Mouse (Mus musculus) MEL (cell line): ENCODE data around the gene Nop10. TPM values are rescaled to one million over a fixed set of nuclear protein-coding genes. Genes with fewer than 3 reads are reported as not detected.

Experiments used
- DNase-seq: peaks from one replicate; pipeline ENCODE4 v3.0.0; 2011; ENCODE audit warnings: low read depth, low spot score
- H3K27ac ChIP-seq: 2 replicates; pipeline ENCODE4 v1.5.1; 2012; ENCODE audit warnings: low read depth, mild to moderate bottlenecking, control low read depth, low read length, moderate library complexity; ENCODE audit not compliant: control insufficient read depth
- H3K27me3 ChIP-seq, 2 experiments: fragments of 150-350 bp in 1 of 2; sonication (generic) in 1 of 2; 2 replicates each; pipeline ENCODE4 v1.6.1; 2012; ENCODE audit warnings: low read length in 2 of 2, mild to moderate bottlenecking in 2 of 2, improper control_type of control experiment in 1 of 2, moderate library complexity in 1 of 2; ENCODE audit not compliant: insufficient read depth in 2 of 2, control insufficient read depth in 1 of 2
- H3K36me3 ChIP-seq, 2 experiments: 2 replicates each; pipeline ENCODE4 v1.6.1; 2012 to 2014; ENCODE audit warnings: low read length in 2 of 2, improper control_type of control experiment in 1 of 2, inconsistent platforms in 1 of 2, mild to moderate bottlenecking in 1 of 2; ENCODE audit not compliant: insufficient read depth in 2 of 2, control insufficient read depth in 1 of 2
- H3K4me1 ChIP-seq, 2 experiments: fragments of 150-350 bp in 1 of 2; sonication (generic) in 1 of 2; 2 replicates each; pipeline ENCODE4 v1.6.1; 2012; ENCODE audit warnings: low read length in 2 of 2, improper control_type of control experiment in 1 of 2, mild to moderate bottlenecking in 1 of 2; ENCODE audit not compliant: insufficient read depth in 2 of 2, control insufficient read depth in 1 of 2
- H3K4me3 ChIP-seq, 2 experiments: fragments of 150-350 bp in 1 of 2; sonication (generic) in 1 of 2; 2 replicates each; pipeline ENCODE4 v1.5.1; 2012; ENCODE audit warnings: low read depth in 2 of 2, low read length in 2 of 2, mild to moderate bottlenecking in 2 of 2, moderate library complexity in 2 of 2, control low read depth in 1 of 2, improper control_type of control experiment in 1 of 2; ENCODE audit not compliant: control insufficient read depth in 1 of 2, insufficient read depth in 1 of 2
- H3K79me2 ChIP-seq: 2 replicates; pipeline ENCODE4 v1.6.1; 2012; ENCODE audit warnings: mild to moderate bottlenecking, low read length, moderate library complexity; ENCODE audit not compliant: control insufficient read depth, poor library complexity, insufficient read depth
- H3K9ac ChIP-seq: 2 replicates; pipeline ENCODE4 v1.6.1; 2012; ENCODE audit warnings: low read depth, mild to moderate bottlenecking, control low read depth, low read length, moderate library complexity; ENCODE audit not compliant: control insufficient read depth, poor library complexity, severe bottlenecking
- H3K9me3 ChIP-seq: fragments of 150-350 bp; sonication (generic); replicated peaks from 2 replicates; pipeline ENCODE4 v1.6.1; 2012; ENCODE audit warnings: mild to moderate bottlenecking, low read length, improper control_type of control experiment, moderate library complexity; ENCODE audit not compliant: insufficient read depth
- CTCF ChIP-seq, 3 experiments: IDR thresholded peaks in 2 of 3; conservative IDR thresholded peaks in 1 of 3; 2 replicates each; pipeline ENCODE4 v1.5.1; 2011 to 2012; ENCODE audit warnings: low read length in 3 of 3, low read depth in 2 of 3, mild to moderate bottlenecking in 2 of 3, improper control_type of control experiment in 1 of 3, inconsistent platforms in 1 of 3, mixed read lengths in 1 of 3, moderate library complexity in 1 of 3; ENCODE audit not compliant: control insufficient read depth in 1 of 3, insufficient read depth in 1 of 3, poor library complexity in 1 of 3, severe bottlenecking in 1 of 3
- ELF1 ChIP-seq: IDR thresholded peaks from 2 replicates; pipeline ENCODE4 v1.6.1; 2014; ENCODE audit warnings: low read depth, mild to moderate bottlenecking, inconsistent platforms, low read length, improper control_type of control experiment, moderate library complexity
- EP300 ChIP-seq, 2 experiments: IDR thresholded peaks; 2 replicates each; pipeline ENCODE4 v1.6.1; 2011; ENCODE audit warnings: improper control_type of control experiment in 2 of 2, low read length in 2 of 2, low read depth in 1 of 2, mild to moderate bottlenecking in 1 of 2
- ETS1 ChIP-seq: IDR thresholded peaks from 2 replicates; pipeline ENCODE4 v1.6.1; 2012; ENCODE audit warnings: low read depth, mild to moderate bottlenecking, inconsistent platforms, low read length, improper control_type of control experiment, moderate library complexity
- GATA1 ChIP-seq: IDR thresholded peaks from 2 replicates; pipeline ENCODE4 v1.6.1; 2011; ENCODE audit warnings: low read depth, low read length, improper control_type of control experiment
- JUND ChIP-seq: IDR thresholded peaks from 2 replicates; pipeline ENCODE4 v1.6.1; 2011; ENCODE audit warnings: low read depth, mild to moderate bottlenecking, improper control_type of control experiment, low read length
- MEF2A ChIP-seq: IDR thresholded peaks from 2 replicates; pipeline ENCODE4 v1.6.1; 2014; ENCODE audit warnings: low read depth, mild to moderate bottlenecking, inconsistent platforms, low read length, improper control_type of control experiment; ENCODE audit not compliant: poor library complexity, insufficient replicate concordance, severe bottlenecking; ENCODE audit errors: extremely low read depth
- MYC ChIP-seq: IDR thresholded peaks from 2 replicates; pipeline ENCODE4 v1.6.1; 2011; ENCODE audit warnings: low read depth, mild to moderate bottlenecking, low read length, improper control_type of control experiment, moderate library complexity
- NRF1 ChIP-seq: IDR thresholded peaks from 2 replicates; pipeline ENCODE4 v1.6.1; 2014; ENCODE audit warnings: low read depth, mild to moderate bottlenecking, inconsistent platforms, low read length, improper control_type of control experiment, moderate library complexity; ENCODE audit not compliant: poor library complexity, insufficient read depth, severe bottlenecking
- POLR2A ChIP-seq, 2 experiments: IDR thresholded peaks; 2 replicates each; pipeline ENCODE4 v1.6.1; 2011 to 2012; ENCODE audit warnings: low read length in 2 of 2, mild to moderate bottlenecking in 2 of 2, control low read depth in 1 of 2, improper control_type of control experiment in 1 of 2, low read depth in 1 of 2, moderate library complexity in 1 of 2; ENCODE audit not compliant: control insufficient read depth in 1 of 2, insufficient read depth in 1 of 2, poor library complexity in 1 of 2
- RCOR1 ChIP-seq: IDR thresholded peaks from 2 replicates; pipeline ENCODE4 v1.6.1; 2012; ENCODE audit warnings: low read depth, mild to moderate bottlenecking, inconsistent platforms, low read length, improper control_type of control experiment
- SIN3A ChIP-seq: IDR thresholded peaks from 2 replicates; pipeline ENCODE4 v1.6.1; 2012; ENCODE audit warnings: low read length, improper control_type of control experiment, inconsistent platforms
- SMC3 ChIP-seq: IDR thresholded peaks from 2 replicates; pipeline ENCODE4 v1.6.1; 2011; ENCODE audit warnings: low read depth, low read length, improper control_type of control experiment
- TCF12 ChIP-seq: IDR thresholded peaks from 2 replicates; pipeline ENCODE4 v1.6.1; 2014; ENCODE audit warnings: low read depth, mild to moderate bottlenecking, inconsistent platforms, low read length, improper control_type of control experiment, moderate library complexity
- ZKSCAN1 ChIP-seq: IDR thresholded peaks from 2 replicates; pipeline ENCODE4 v1.6.1; 2012; ENCODE audit warnings: low read depth, mild to moderate bottlenecking, inconsistent platforms, low read length, improper control_type of control experiment, moderate library complexity
- ZMIZ1 ChIP-seq: IDR thresholded peaks from 2 replicates; pipeline ENCODE4 v1.6.1; 2012; ENCODE audit warnings: low read depth, mild to moderate bottlenecking, inconsistent platforms, low read length, improper control_type of control experiment, moderate library complexity
- polyA plus RNA-seq, 2 experiments: library from polyadenylated mRNA; stranded (reverse) in 1 of 2; unstranded in 1 of 2; fragments of >175 nt in 1 of 2; fragments of >200 nt in 1 of 2; gene quantifications; 2 replicates each; pipeline versions ENCODE4 v1.2.1 to v1.2.4; 2012; ENCODE audit warnings: low replicate concordance in 2 of 2, low read depth in 1 of 2; ENCODE audit not compliant: insufficient read length in 2 of 2, insufficient read depth in 1 of 2, missing spikeins in 1 of 2
- total RNA-seq: library from RNA; depleted of rRNA; stranded (reverse); fragments of 300-350 nt; gene quantifications from 2 replicates; pipeline ENCODE4 v1.2.3, GENCODE M21; 2012

Gene Nop10
- total and polyA plus RNA-seq, 3 experiments: 253 to 275 TPM; not detected in 1

- Histone ChIP-seq H3K36me3 (peaks cover 2 to 18% of the 10 kb centered on the region in 2 experiments; a peak in 3 of 4 replicates), H3K4me3 (no peak overlapping the region), H3K9ac (no peak overlapping the region), H3K27me3 (no peaks in the 10 kb centered on the region), H3K79me2 (peaks cover 10% of the 10 kb centered on the region), H3K4me1 (peaks cover 6 to 18% of the 10 kb centered on the region in 2 experiments; a peak in 2 of 4 replicates), H3K27ac (no peak overlapping the region), H3K9me3 (no peaks in the 10 kb centered on the region)
- no peak for DNase-seq
- TF ChIP-seq GATA1: no peak
- no peak for TF ChIP-seq CTCF (IDR thresholded peaks at IDR 0.05 in 2 of 3, conservative IDR thresholded peaks at IDR 0.05 in 1 of 3; ENCODE audit: control insufficient read depth in 1 of 3, insufficient read depth in 1 of 3, low read depth in 2 of 3, low read length in 3 of 3, poor library complexity in 1 of 3, severe bottlenecking in 1 of 3)
- no peak for TF ChIP-seq ZMIZ1
- no peak for TF ChIP-seq POLR2A (IDR thresholded peaks at IDR 0.05; ENCODE audit: control insufficient read depth in 1 of 2, insufficient read depth in 1 of 2, low read depth in 1 of 2, low read length in 2 of 2, poor library complexity in 1 of 2)
- TF ChIP-seq MEF2A: no peak
- no peak for TF ChIP-seq SIN3A
- no peak for TF ChIP-seq EP300 (IDR thresholded peaks at IDR 0.05; ENCODE audit: low read depth in 1 of 2, low read length in 2 of 2)
Measured at GRCm38 (mm10) chr2:112289507-112289906, 27.8 kb downstream of the Nop10 start.

- no peaks in the 10 kb centered on the region for H3K9me3 ChIP-seq
- peaks cover 2% of the 10 kb centered on the region; the same call in 1 of the 2 replicates for H3K79me2 ChIP-seq
- H3K9ac ChIP-seq: no peak overlapping the region
- no peaks in the 10 kb centered on the region for H3K27me3 ChIP-seq
- TF ChIP-seq MYC (no peak), TCF12 (no peak), ZKSCAN1 (no peak), ELF1 (no peak), NRF1 (no peak), RCOR1 (no peak), CTCF (IDR thresholded peaks at IDR 0.05 in 2 of 3, conservative IDR thresholded peaks at IDR 0.05 in 1 of 3; ENCODE audit: control insufficient read depth in 1 of 3, insufficient read depth in 1 of 3, low read depth in 2 of 3, low read length in 3 of 3, poor library complexity in 1 of 3, severe bottlenecking in 1 of 3) (no peak), ZMIZ1 (no peak), JUND (no peak), ETS1 (no peak), SMC3 (no peak), EP300 (IDR thresholded peaks at IDR 0.05; ENCODE audit: low read depth in 1 of 2, low read length in 2 of 2) (no peak)
- H3K36me3 ChIP-seq: peaks cover 2 to 8% of the 10 kb centered on the region in 2 experiments; a peak in 3 of 4 replicates
- H3K27ac ChIP-seq: no peak overlapping the region
- no peak for DNase-seq
- peaks cover 0 to under 1% of the 10 kb centered on the region in 2 experiments; a peak in 1 of 4 replicates for H3K4me1 ChIP-seq
- H3K4me3 ChIP-seq: no peak overlapping the region
Measured at GRCm38 (mm10) chr2:112292823-112293222, 31.1 kb downstream of the Nop10 start.
